34 mouse cellular contexts compared by ENCODE assay signal in genomic region chr5:149510323-149510722, GRCm38 (mm10). TPM values are rescaled to one million over a fixed set of nuclear protein-coding genes. Genes with fewer than 3 reads are reported as not detected.
A peak's percentile ranks its signal among the peaks of the same experiment; 100 is the strongest.
DNase-seq lines count a peak whose midpoint lies in the region; ATAC-seq and TF ChIP-seq lines count a peak whose summit lies in the region.
"Had no signal": no experiment of that assay in that cellular context is flagged by ENCODE, and none has a peak within 500 bp of the region (broad histone marks: within the 10 kb centered on the region; RNA-seq: fewer than 3 reads in every experiment).

No protein-coding gene starts in this region.

- no peak for TF ChIP-seq CTCF in kidney, adult 2 months (conservative IDR thresholded peaks at IDR 0.05; ENCODE audit: insufficient read depth, insufficient read length, low read depth, low read length)

- ATAC-seq in forebrain, embryonic 16.5 days = no peak
- peak; percentile 26; the same call in 1 of the 2 replicates for ATAC-seq in neural tube, embryonic 12.5 days (ENCODE audit: low FRiP score, low read depth)
- ATAC-seq in forebrain, embryonic 15.5 days (replicated peaks) = no peak
- no peak for ATAC-seq in neural tube, embryonic 15.5 days (ENCODE audit: low FRiP score)
- ATAC-seq: activated CD4-positive, CD25-positive, alpha-beta regulatory T cell, adult 4 months; intestine, embryonic 16.5 days; lung, postnatal 0 days; midbrain, embryonic 13.5 days had no signal

- no peak overlapping the region for H3K4me2 ChIP-seq in forebrain, embryonic 16.5 days (ENCODE audit: low read length)
- 0 out of 2 replicates have a peak overlapping the region, but pooled peaks have one; percentile 5 for H3K4me2 ChIP-seq in neural tube, embryonic 12.5 days (replicated peaks)
- no peak overlapping the region for H3K4me2 ChIP-seq in forebrain, embryonic 15.5 days (replicated peaks)
- peak overlapping the region; percentile 9; the same call in 1 of the 2 replicates for H3K4me2 ChIP-seq in neural tube, embryonic 15.5 days
- H3K4me2 ChIP-seq: heart, embryonic 15.5 days; limb, embryonic 15.5 days; liver, embryonic 13.5 days; midbrain, embryonic 13.5 days; stomach, embryonic 15.5 days had no signal

- H3K9me3 ChIP-seq in forebrain, embryonic 10.5 days = peaks cover 4% of the 10 kb centered on the region; the same call in 1 of the 2 replicates
- no peaks in the 10 kb centered on the region for H3K9me3 ChIP-seq in forebrain, embryonic 16.5 days (ENCODE audit: control insufficient read depth, low read length)
- H3K9me3 ChIP-seq in neural tube, embryonic 12.5 days = no peaks in the 10 kb centered on the region
- no peaks in the 10 kb centered on the region for H3K9me3 ChIP-seq in forebrain, embryonic 15.5 days
- no peaks in the 10 kb centered on the region for H3K9me3 ChIP-seq in neural tube, embryonic 15.5 days (replicated peaks)
- H3K9me3 ChIP-seq: heart, embryonic 15.5 days; limb, embryonic 10.5 days; limb, embryonic 15.5 days; liver, embryonic 13.5 days; midbrain, embryonic 13.5 days; stomach, embryonic 15.5 days had no signal

- no peak overlapping the region for H3K4me3 ChIP-seq in forebrain, embryonic 10.5 days
- no peak overlapping the region for H3K4me3 ChIP-seq in forebrain, embryonic 16.5 days (replicated peaks; ENCODE audit: low read length)
- H3K4me3 ChIP-seq in neural tube, embryonic 12.5 days = no peak overlapping the region
- H3K4me3 ChIP-seq in forebrain, embryonic 15.5 days = no peak overlapping the region
- H3K4me3 ChIP-seq in neural tube, embryonic 15.5 days (replicated peaks) = no peak overlapping the region
- H3K4me3 ChIP-seq in kidney, adult 2 months (ENCODE audit: insufficient read depth, low read depth, low read length) = no peak overlapping the region
- H3K4me3 ChIP-seq: erythroblast, embryonic 14.5 days; heart, embryonic 15.5 days; limb, embryonic 10.5 days; limb, embryonic 15.5 days; liver, embryonic 13.5 days; midbrain, embryonic 13.5 days; stomach, embryonic 15.5 days had no signal

- peak overlapping the region; percentile 72; the same call in 1 of the 2 replicates for H3K27ac ChIP-seq in forebrain, embryonic 10.5 days
- H3K27ac ChIP-seq in forebrain, embryonic 16.5 days (ENCODE audit: low read length) = no peak overlapping the region
- H3K27ac ChIP-seq in neural tube, embryonic 12.5 days = no peak overlapping the region
- peak overlapping the region; percentile 14; the same call in 1 of the 2 replicates for H3K27ac ChIP-seq in forebrain, embryonic 15.5 days (replicated peaks)
- peak overlapping the region; percentile 48; the same call in 1 of the 2 replicates for H3K27ac ChIP-seq in neural tube, embryonic 15.5 days (replicated peaks)
- no peak overlapping the region for H3K27ac ChIP-seq in kidney, adult 2 months (ENCODE audit: insufficient read depth, low read depth, low read length)
- H3K27ac ChIP-seq: heart, embryonic 15.5 days; limb, embryonic 10.5 days; limb, embryonic 15.5 days; liver, embryonic 13.5 days; midbrain, embryonic 13.5 days; stomach, embryonic 15.5 days had no signal

- no peak for DNase-seq in forebrain, embryonic 10.5 days (ENCODE audit: extremely low spot score, low spot score)
- no peak for DNase-seq in neural tube, embryonic 10.5 days (ENCODE audit: extremely low spot score, low spot score)
- no peak for DNase-seq in left cerebral cortex, postnatal 25 days (ENCODE audit: low spot score in 2 of 2)
- DNase-seq in kidney, adult 2 months = no peak
- DNase-seq: adrenal gland, adult 2 months; cerebellum, adult 11-12 months; cerebellum, adult 9-11 months; gastrocnemius, postnatal 14 days; kidney, postnatal 36 days; layer of hippocampus, postnatal 36 days; liver, embryonic 13.5 days; lung, adult 18-20 months; lung, postnatal 4 days; right cerebral cortex, postnatal 25 days had no signal

- H3K4me1 ChIP-seq in forebrain, embryonic 10.5 days = peaks cover 57% of the 10 kb centered on the region
- H3K4me1 ChIP-seq in forebrain, embryonic 16.5 days (replicated peaks; ENCODE audit: control insufficient read depth, insufficient read depth, low read length) = peaks cover 27% of the 10 kb centered on the region
- H3K4me1 ChIP-seq in neural tube, embryonic 12.5 days = peaks cover 34% of the 10 kb centered on the region
- peaks cover 36% of the 10 kb centered on the region for H3K4me1 ChIP-seq in forebrain, embryonic 15.5 days
- peaks cover 32% of the 10 kb centered on the region for H3K4me1 ChIP-seq in neural tube, embryonic 15.5 days
- peaks cover 6% of the 10 kb centered on the region for H3K4me1 ChIP-seq in kidney, adult 2 months (ENCODE audit: control insufficient read depth, insufficient read depth, low read length)
- H3K4me1 ChIP-seq: liver, embryonic 13.5 days had no signal

- no peaks in the 10 kb centered on the region for H3K36me3 ChIP-seq in forebrain, embryonic 10.5 days (replicated peaks)
- H3K36me3 ChIP-seq in forebrain, embryonic 16.5 days (ENCODE audit: control insufficient read depth, insufficient read depth) = no peaks in the 10 kb centered on the region
- H3K36me3 ChIP-seq in neural tube, embryonic 12.5 days = no peaks in the 10 kb centered on the region
- H3K36me3 ChIP-seq in forebrain, embryonic 15.5 days = no peaks in the 10 kb centered on the region
- no peaks in the 10 kb centered on the region for H3K36me3 ChIP-seq in neural tube, embryonic 15.5 days
- no peaks in the 10 kb centered on the region for H3K36me3 ChIP-seq in kidney, adult 2 months (ENCODE audit: control insufficient read depth, insufficient read depth, low read length)
- H3K36me3 ChIP-seq: heart, embryonic 15.5 days; limb, embryonic 10.5 days; limb, embryonic 15.5 days; liver, embryonic 13.5 days; midbrain, embryonic 13.5 days; stomach, embryonic 15.5 days had no signal

- peaks cover 26% of the 10 kb centered on the region; the same call in 1 of the 2 replicates for H3K27me3 ChIP-seq in forebrain, embryonic 10.5 days (ENCODE audit: poor library complexity, severe bottlenecking)
- H3K27me3 ChIP-seq in forebrain, embryonic 16.5 days (replicated peaks; ENCODE audit: control insufficient read depth, insufficient read depth, low read length) = no peaks in the 10 kb centered on the region
- no peaks in the 10 kb centered on the region for H3K27me3 ChIP-seq in neural tube, embryonic 12.5 days (replicated peaks)
- no peaks in the 10 kb centered on the region for H3K27me3 ChIP-seq in forebrain, embryonic 15.5 days
- no peaks in the 10 kb centered on the region for H3K27me3 ChIP-seq in neural tube, embryonic 15.5 days (replicated peaks)
- H3K27me3 ChIP-seq in kidney, adult 2 months (replicated peaks; ENCODE audit: control insufficient read depth, insufficient read depth, low read length) = no peaks in the 10 kb centered on the region
- H3K27me3 ChIP-seq: heart, embryonic 15.5 days; limb, embryonic 15.5 days; liver, embryonic 13.5 days; stomach, embryonic 15.5 days had no signal

- intact Hi-C loops in left cerebral cortex, postnatal 25 days (cut with DNase I) = no loop called here

- WGBS in forebrain, embryonic 10.5 days = 76% methylated on average over 13 of the region's 13 CpGs
- 20% methylated on average over 13 of the region's 13 CpGs for WGBS in forebrain, embryonic 16.5 days
- WGBS in neural tube, embryonic 12.5 days = 40% methylated on average over 13 of the region's 13 CpGs
- 23% methylated on average over 13 of the region's 13 CpGs for WGBS in forebrain, embryonic 15.5 days
- 17% methylated on average over 13 of the region's 13 CpGs for WGBS in neural tube, embryonic 15.5 days
- 42% methylated on average over 13 of the region's 13 CpGs for WGBS in kidney, adult 2 months

- TF ChIP-seq POLR2A in kidney, adult 2 months (IDR thresholded peaks at IDR 0.05; ENCODE audit: low read depth, low read length) = no peak

- H3K9ac ChIP-seq in forebrain, embryonic 16.5 days (replicated peaks; ENCODE audit: low read depth, low read length) = no peak overlapping the region
- H3K9ac ChIP-seq in neural tube, embryonic 12.5 days = no peak overlapping the region
- no peak overlapping the region for H3K9ac ChIP-seq in forebrain, embryonic 15.5 days (replicated peaks)
- no peak overlapping the region for H3K9ac ChIP-seq in neural tube, embryonic 15.5 days (replicated peaks)
- H3K9ac ChIP-seq: heart, embryonic 15.5 days; limb, embryonic 15.5 days; liver, embryonic 13.5 days; midbrain, embryonic 13.5 days; stomach, embryonic 15.5 days had no signal

RNA-seq across cellular contexts. Expression of gene Wdr95, which starts 18.2 kb away (rescaled TPM):
- polyA plus RNA-seq in forebrain, embryonic 10.5 days (2016; fragmentation: Nextera tagmentation; extraction: Ambion mirVana) = not detected in 2 replicates
- 0.14 and 0.19 TPM in 2 replicates for polyA plus RNA-seq in forebrain, embryonic 16.5 days (2015; fragmentation: Nextera tagmentation; extraction: Ambion mirVana)
- 0.22 and 0.71 TPM in 2 replicates for polyA plus RNA-seq in neural tube, embryonic 12.5 days (2016; fragmentation: Nextera tagmentation; extraction: Ambion mirVana)
- 0.46 and 0.75 TPM in 2 replicates for polyA plus RNA-seq in forebrain, embryonic 15.5 days (2015; fragmentation: Nextera tagmentation; extraction: Ambion mirVana)
- polyA plus RNA-seq in neural tube, embryonic 15.5 days (2015; fragmentation: Nextera tagmentation; extraction: Ambion mirVana) = 0.12 and 0.36 TPM in 2 replicates
- total RNA-seq in left cerebral cortex, postnatal 25 days (2021) = under 1 TPM; 0.53 to 0.85 TPM
- polyA plus RNA-seq in kidney, adult 2 months (2012; rRNA removed) = 0.03 TPM in 1 of 2 replicates, not detected in the other
- total RNA-seq: adrenal gland, adult 2 months; adrenal gland, postnatal 4 days; CH12.LX; common myeloid progenitor, adult 5-6 weeks; gastrocnemius, postnatal 14 days; granulocyte monocyte progenitor cell, adult 5-6 weeks; heart, postnatal 25 days; megakaryocyte-erythroid progenitor cell, adult 5-6 weeks had no signal
- polyA plus RNA-seq: activated CD4-positive, CD25-positive, alpha-beta regulatory T cell, adult 4 months; adrenal gland, adult 2 months; erythroblast, embryonic 14.5 days; heart, embryonic 15.5 days; intestine, embryonic 16.5 days; kidney, embryonic 16.5 days; limb, embryonic 10.5 days; liver, embryonic 13.5 days had no signal

Comparison
In these comparisons a context has a peak if more than half of its experiments do, and no peak if none do; other contexts are left out.
1. H3K27ac ChIP-seq: peak in forebrain, embryonic 10.5 days (single experiment), forebrain, embryonic 15.5 days (single experiment) and neural tube, embryonic 15.5 days (single experiment); none in forebrain, embryonic 16.5 days (single experiment), neural tube, embryonic 12.5 days (single experiment) and kidney, adult 2 months (single experiment).
2. H3K4me2 ChIP-seq: peak in neural tube, embryonic 12.5 days (single experiment) and neural tube, embryonic 15.5 days (single experiment); none in forebrain, embryonic 16.5 days (single experiment) and forebrain, embryonic 15.5 days (single experiment).